Mouse (Mus musculus): ENCODE measurements around the gene Retnla. TPM values are rescaled to one million over a fixed set of nuclear protein-coding genes. Genes with fewer than 3 reads are reported as not detected.

The Retnla gene
- total RNA-seq, 2 experiments from 2014 or later, result 1.1 to 1.7 TPM

DNA sequence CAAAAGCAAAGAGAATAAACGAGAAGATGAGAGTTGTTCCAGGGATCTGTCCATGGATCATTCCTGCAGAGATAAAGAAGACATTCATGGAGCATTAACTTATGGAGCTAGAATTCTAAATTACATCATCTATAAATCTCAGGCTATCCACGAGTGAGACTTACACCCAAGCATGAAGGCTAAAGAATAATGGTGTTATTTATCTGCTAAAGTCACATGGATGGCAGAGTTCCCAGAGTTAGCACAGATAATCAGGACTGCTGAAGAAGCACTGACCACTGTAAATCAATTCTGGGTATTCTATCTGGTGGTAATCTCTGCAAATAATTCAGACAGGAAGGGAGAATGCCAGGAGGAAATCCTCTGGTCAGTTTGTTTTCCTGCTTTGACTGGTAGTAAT, 48.4 kb downstream of the Retnla start:
- no peak for DNase-seq
- intact Hi-C loops (cut with DNase I), result no loop called here

Other genes with a start within 250 kb of the Retnla start
- gene Trat1, start 70.5 kb upstream of the Retnla start, total RNA-seq (2021), result under 1 TPM in 1 of 2 experiments, not detected in 1; 0.45 TPM
- not detected for gene Retnlb, start 25.7 kb upstream of the Retnla start, total RNA-seq (2021)
- gene Retnlg, start 30.1 kb downstream of the Retnla start, total RNA-seq (2021), result under 1 TPM; 0.79 to 0.97 TPM
- gene Dzip3, start 151.6 kb downstream of the Retnla start, total RNA-seq (2021), result 10 to 100 TPM in 1 of 2 experiments, 1 to 10 TPM in 1; 8.5 to 10.2 TPM
- 1 to 10 TPM; 7.9 to 8.9 TPM for gene Cip2a, start 151.6 kb downstream of the Retnla start, total RNA-seq (2021)
- not detected for gene Myh15, start 214.9 kb downstream of the Retnla start, total RNA-seq (2021)

Data from heart, postnatal 10 days (tissue).